Mouse (Mus musculus) MEL (cell line): ENCODE measurements around the gene Mcrip1. TPM values are rescaled to one million over a fixed set of nuclear protein-coding genes. Genes with fewer than 3 reads are reported as not detected.
A peak's percentile ranks its signal among the peaks of the same experiment; 100 is the strongest.

Experiments used
- DNase-seq: peaks from one replicate; pipeline ENCODE4 v3.0.0; 2011; ENCODE audit warnings: low read depth, low spot score
- H3K27ac ChIP-seq: 2 replicates; pipeline ENCODE4 v1.5.1; 2012; ENCODE audit warnings: low read depth, mild to moderate bottlenecking, control low read depth, low read length, moderate library complexity; ENCODE audit not compliant: control insufficient read depth
- H3K27me3 ChIP-seq, 2 experiments: fragments of 150-350 bp in 1 of 2; sonication (generic) in 1 of 2; 2 replicates each; pipeline ENCODE4 v1.6.1; 2012; ENCODE audit warnings: low read length in 2 of 2, mild to moderate bottlenecking in 2 of 2, improper control_type of control experiment in 1 of 2, moderate library complexity in 1 of 2; ENCODE audit not compliant: insufficient read depth in 2 of 2, control insufficient read depth in 1 of 2
- H3K36me3 ChIP-seq, 2 experiments: 2 replicates each; pipeline ENCODE4 v1.6.1; 2012 to 2014; ENCODE audit warnings: low read length in 2 of 2, improper control_type of control experiment in 1 of 2, inconsistent platforms in 1 of 2, mild to moderate bottlenecking in 1 of 2; ENCODE audit not compliant: insufficient read depth in 2 of 2, control insufficient read depth in 1 of 2
- H3K4me1 ChIP-seq, 2 experiments: fragments of 150-350 bp in 1 of 2; sonication (generic) in 1 of 2; 2 replicates each; pipeline ENCODE4 v1.6.1; 2012; ENCODE audit warnings: low read length in 2 of 2, improper control_type of control experiment in 1 of 2, mild to moderate bottlenecking in 1 of 2; ENCODE audit not compliant: insufficient read depth in 2 of 2, control insufficient read depth in 1 of 2
- H3K4me3 ChIP-seq, 2 experiments: fragments of 150-350 bp in 1 of 2; sonication (generic) in 1 of 2; 2 replicates each; pipeline ENCODE4 v1.5.1; 2012; ENCODE audit warnings: low read depth in 2 of 2, low read length in 2 of 2, mild to moderate bottlenecking in 2 of 2, moderate library complexity in 2 of 2, control low read depth in 1 of 2, improper control_type of control experiment in 1 of 2; ENCODE audit not compliant: control insufficient read depth in 1 of 2, insufficient read depth in 1 of 2
- H3K79me2 ChIP-seq: 2 replicates; pipeline ENCODE4 v1.6.1; 2012; ENCODE audit warnings: mild to moderate bottlenecking, low read length, moderate library complexity; ENCODE audit not compliant: control insufficient read depth, poor library complexity, insufficient read depth
- H3K9ac ChIP-seq: 2 replicates; pipeline ENCODE4 v1.6.1; 2012; ENCODE audit warnings: low read depth, mild to moderate bottlenecking, control low read depth, low read length, moderate library complexity; ENCODE audit not compliant: control insufficient read depth, poor library complexity, severe bottlenecking
- H3K9me3 ChIP-seq: fragments of 150-350 bp; sonication (generic); replicated peaks from 2 replicates; pipeline ENCODE4 v1.6.1; 2012; ENCODE audit warnings: mild to moderate bottlenecking, low read length, improper control_type of control experiment, moderate library complexity; ENCODE audit not compliant: insufficient read depth
- CHD1 ChIP-seq: IDR thresholded peaks from 2 replicates; pipeline ENCODE4 v1.6.1; 2012; ENCODE audit warnings: low read depth, mild to moderate bottlenecking, inconsistent platforms, low read length, improper control_type of control experiment
- CTCF ChIP-seq, 3 experiments: IDR thresholded peaks in 2 of 3; conservative IDR thresholded peaks in 1 of 3; 2 replicates each; pipeline ENCODE4 v1.5.1; 2011 to 2012; ENCODE audit warnings: low read length in 3 of 3, low read depth in 2 of 3, mild to moderate bottlenecking in 2 of 3, improper control_type of control experiment in 1 of 3, inconsistent platforms in 1 of 3, mixed read lengths in 1 of 3, moderate library complexity in 1 of 3; ENCODE audit not compliant: control insufficient read depth in 1 of 3, insufficient read depth in 1 of 3, poor library complexity in 1 of 3, severe bottlenecking in 1 of 3
- E2F4 ChIP-seq: IDR thresholded peaks from 2 replicates; pipeline ENCODE4 v1.6.1; 2011; ENCODE audit warnings: low read depth, low read length, improper control_type of control experiment, borderline replicate concordance
- ELF1 ChIP-seq: IDR thresholded peaks from 2 replicates; pipeline ENCODE4 v1.6.1; 2014; ENCODE audit warnings: low read depth, mild to moderate bottlenecking, inconsistent platforms, low read length, improper control_type of control experiment, moderate library complexity
- EP300 ChIP-seq, 2 experiments: IDR thresholded peaks; 2 replicates each; pipeline ENCODE4 v1.6.1; 2011; ENCODE audit warnings: improper control_type of control experiment in 2 of 2, low read length in 2 of 2, low read depth in 1 of 2, mild to moderate bottlenecking in 1 of 2
- ETS1 ChIP-seq: IDR thresholded peaks from 2 replicates; pipeline ENCODE4 v1.6.1; 2012; ENCODE audit warnings: low read depth, mild to moderate bottlenecking, inconsistent platforms, low read length, improper control_type of control experiment, moderate library complexity
- GATA1 ChIP-seq: IDR thresholded peaks from 2 replicates; pipeline ENCODE4 v1.6.1; 2011; ENCODE audit warnings: low read depth, low read length, improper control_type of control experiment
- HCFC1 ChIP-seq: IDR thresholded peaks from 2 replicates; pipeline ENCODE4 v1.6.1; 2012; ENCODE audit warnings: low read depth, mild to moderate bottlenecking, inconsistent platforms, low read length, improper control_type of control experiment, moderate library complexity
- JUND ChIP-seq: IDR thresholded peaks from 2 replicates; pipeline ENCODE4 v1.6.1; 2011; ENCODE audit warnings: low read depth, mild to moderate bottlenecking, improper control_type of control experiment, low read length
- MXI1 ChIP-seq: IDR thresholded peaks from 2 replicates; pipeline ENCODE4 v1.6.1; 2011; ENCODE audit warnings: mild to moderate bottlenecking, low read depth, low read length, improper control_type of control experiment
- MYB ChIP-seq: IDR thresholded peaks from 2 replicates; pipeline ENCODE4 v1.6.1; 2011; ENCODE audit warnings: mild to moderate bottlenecking, low read depth, low read length, improper control_type of control experiment
- MYC ChIP-seq: IDR thresholded peaks from 2 replicates; pipeline ENCODE4 v1.6.1; 2011; ENCODE audit warnings: low read depth, mild to moderate bottlenecking, low read length, improper control_type of control experiment, moderate library complexity
- NELFE ChIP-seq: IDR thresholded peaks from 2 replicates; pipeline ENCODE4 v1.6.1; 2011; ENCODE audit warnings: low read depth, low read length, improper control_type of control experiment
- NRF1 ChIP-seq: IDR thresholded peaks from 2 replicates; pipeline ENCODE4 v1.6.1; 2014; ENCODE audit warnings: low read depth, mild to moderate bottlenecking, inconsistent platforms, low read length, improper control_type of control experiment, moderate library complexity; ENCODE audit not compliant: poor library complexity, insufficient read depth, severe bottlenecking
- POLR2A ChIP-seq, 2 experiments: IDR thresholded peaks; 2 replicates each; pipeline ENCODE4 v1.6.1; 2011 to 2012; ENCODE audit warnings: low read length in 2 of 2, mild to moderate bottlenecking in 2 of 2, control low read depth in 1 of 2, improper control_type of control experiment in 1 of 2, low read depth in 1 of 2, moderate library complexity in 1 of 2; ENCODE audit not compliant: control insufficient read depth in 1 of 2, insufficient read depth in 1 of 2, poor library complexity in 1 of 2
- POLR2AphosphoS2 ChIP-seq: IDR thresholded peaks from 2 replicates; pipeline ENCODE4 v1.6.1; 2011; ENCODE audit warnings: low read length, improper control_type of control experiment
- POLR2AphosphoS5 ChIP-seq: IDR thresholded peaks from 2 replicates; pipeline ENCODE4 v1.6.1; 2012; ENCODE audit warnings: low read depth, borderline replicate concordance, mild to moderate bottlenecking, inconsistent platforms, low read length, moderate library complexity, mixed read lengths
- RCOR1 ChIP-seq: IDR thresholded peaks from 2 replicates; pipeline ENCODE4 v1.6.1; 2012; ENCODE audit warnings: low read depth, mild to moderate bottlenecking, inconsistent platforms, low read length, improper control_type of control experiment
- SIN3A ChIP-seq: IDR thresholded peaks from 2 replicates; pipeline ENCODE4 v1.6.1; 2012; ENCODE audit warnings: low read length, improper control_type of control experiment, inconsistent platforms
- TBP ChIP-seq: IDR thresholded peaks from 2 replicates; pipeline ENCODE4 v1.8.0; 2011; ENCODE audit warnings: low read depth, low read length, improper control_type of control experiment
- TCF12 ChIP-seq: IDR thresholded peaks from 2 replicates; pipeline ENCODE4 v1.6.1; 2014; ENCODE audit warnings: low read depth, mild to moderate bottlenecking, inconsistent platforms, low read length, improper control_type of control experiment, moderate library complexity
- UBTF ChIP-seq: IDR thresholded peaks from 2 replicates; pipeline ENCODE4 v1.6.1; 2012; ENCODE audit warnings: low read depth, mild to moderate bottlenecking, inconsistent platforms, low read length, improper control_type of control experiment, moderate library complexity, borderline replicate concordance; ENCODE audit not compliant: insufficient read depth
- USF1 ChIP-seq: IDR thresholded peaks from 2 replicates; pipeline ENCODE4 v1.6.1; 2014; ENCODE audit warnings: low read depth, mild to moderate bottlenecking, inconsistent platforms, low read length, improper control_type of control experiment, moderate library complexity
- USF2 ChIP-seq, 2 experiments: IDR thresholded peaks; 2 replicates each; pipeline ENCODE4 v1.6.1; 2011 to 2012; ENCODE audit warnings: improper control_type of control experiment in 2 of 2, low read length in 2 of 2, borderline replicate concordance in 1 of 2, inconsistent platforms in 1 of 2, low read depth in 1 of 2, mild to moderate bottlenecking in 1 of 2; ENCODE audit not compliant: insufficient read depth in 1 of 2
- ZC3H11A ChIP-seq: IDR thresholded peaks from 2 replicates; pipeline ENCODE4 v1.6.1; 2012; ENCODE audit warnings: low read depth, mild to moderate bottlenecking, inconsistent platforms, low read length, improper control_type of control experiment
- ZKSCAN1 ChIP-seq: IDR thresholded peaks from 2 replicates; pipeline ENCODE4 v1.6.1; 2012; ENCODE audit warnings: low read depth, mild to moderate bottlenecking, inconsistent platforms, low read length, improper control_type of control experiment, moderate library complexity
- ZMIZ1 ChIP-seq: IDR thresholded peaks from 2 replicates; pipeline ENCODE4 v1.6.1; 2012; ENCODE audit warnings: low read depth, mild to moderate bottlenecking, inconsistent platforms, low read length, improper control_type of control experiment, moderate library complexity
- ZNF384 ChIP-seq: IDR thresholded peaks from 2 replicates; pipeline ENCODE4 v1.6.1; 2012; ENCODE audit warnings: low read depth, mild to moderate bottlenecking, inconsistent platforms, low read length, improper control_type of control experiment
- polyA plus RNA-seq, 2 experiments: library from polyadenylated mRNA; stranded (reverse) in 1 of 2; unstranded in 1 of 2; fragments of >175 nt in 1 of 2; fragments of >200 nt in 1 of 2; gene quantifications; 2 replicates each; pipeline versions ENCODE4 v1.2.1 to v1.2.4; 2012; ENCODE audit warnings: low replicate concordance in 2 of 2, low read depth in 1 of 2; ENCODE audit not compliant: insufficient read length in 2 of 2, insufficient read depth in 1 of 2, missing spikeins in 1 of 2
- total RNA-seq: library from RNA; depleted of rRNA; stranded (reverse); fragments of 300-350 nt; gene quantifications from 2 replicates; pipeline ENCODE4 v1.2.3, GENCODE M21; 2012

The Mcrip1 gene
- total and polyA plus RNA-seq, 3 experiments, result 36.6 to 83.5 TPM; not detected in 1

GRCm38 (mm10) chr11:120574278-120574600 lies 24.7 kb upstream of the Mcrip1 start:
- TF ChIP-seq USF1 (no peak), EP300 (IDR thresholded peaks at IDR 0.05; ENCODE audit: low read depth in 1 of 2, low read length in 2 of 2) (0 out of 4 replicates have a peak, but pooled peaks of 1 of the 2 experiments have one; percentile 8), ZC3H11A (no peak), TCF12 (no peak), CHD1 (no peak), UBTF (no peak), CTCF (IDR thresholded peaks at IDR 0.05 in 2 of 3, conservative IDR thresholded peaks at IDR 0.05 in 1 of 3; ENCODE audit: control insufficient read depth in 1 of 3, insufficient read depth in 1 of 3, low read depth in 2 of 3, low read length in 3 of 3, poor library complexity in 1 of 3, severe bottlenecking in 1 of 3) (no peak), HCFC1 (no peak), POLR2AphosphoS2 (0 out of 2 replicates have a peak, but pooled peaks have one; percentile 5), TBP (0 out of 2 replicates have a peak, but pooled peaks have one; percentile 18), ETS1 (no peak), ZNF384 (no peak; the same call in 1 of the 2 replicates), GATA1 (0 out of 2 replicates have a peak, but pooled peaks have one; percentile 10)
- TF ChIP-seq, all 39 proteins: peak for 4
- peaks cover 43% of the 10 kb centered on the region for H3K79me2 ChIP-seq
- peak; percentile 68 for DNase-seq
- H3K27ac ChIP-seq, result peak overlapping the region; percentile 15
- peak overlapping the region; percentile 92 for H3K9ac ChIP-seq
- H3K27me3 ChIP-seq, result no peaks in the 10 kb centered on the region
- H3K4me3 ChIP-seq, result peak overlapping the region; percentile 79 to 88
- peaks cover 6 to 28% of the 10 kb centered on the region in 2 experiments for H3K36me3 ChIP-seq
- no peaks in the 10 kb centered on the region for H3K9me3 ChIP-seq
- peaks cover 5 to 18% of the 10 kb centered on the region in 2 experiments for H3K4me1 ChIP-seq

- peaks cover 38% of the 10 kb centered on the region for H3K79me2 ChIP-seq
- H3K4me1 ChIP-seq, result peaks cover 5 to 16% of the 10 kb centered on the region in 2 experiments
- no peak for DNase-seq
- H3K9ac ChIP-seq, result peak overlapping the region; percentile 92
- H3K4me3 ChIP-seq, result peak overlapping the region; percentile 79 to 88
- H3K9me3 ChIP-seq, result no peaks in the 10 kb centered on the region
- peak overlapping the region; percentile 84 for H3K27ac ChIP-seq
- no peaks in the 10 kb centered on the region for H3K27me3 ChIP-seq
- peaks cover 5 to 28% of the 10 kb centered on the region in 2 experiments for H3K36me3 ChIP-seq
- TF ChIP-seq EP300 (IDR thresholded peaks at IDR 0.05; ENCODE audit: low read depth in 1 of 2, low read length in 2 of 2), result no peak; a peak in 1 of 4 replicates
- no peak for TF ChIP-seq RCOR1
- TF ChIP-seq ETS1, result 0 out of 2 replicates have a peak, but pooled peaks have one; percentile 14
- TF ChIP-seq SIN3A, result peak; percentile 43
- TF ChIP-seq ELF1, result no peak
- no peak; the same call in 1 of the 2 replicates for TF ChIP-seq MYC
- TF ChIP-seq POLR2AphosphoS5, result no peak
- no peak for TF ChIP-seq NELFE
- no peak for TF ChIP-seq ZKSCAN1
- no peak for TF ChIP-seq POLR2A (IDR thresholded peaks at IDR 0.05; ENCODE audit: control insufficient read depth in 1 of 2, insufficient read depth in 1 of 2, low read depth in 1 of 2, low read length in 2 of 2, poor library complexity in 1 of 2)
- TF ChIP-seq TCF12, result no peak
- no peak; the same call in 1 of the 2 replicates for TF ChIP-seq TBP
- no peak; the same call in 1 of the 2 replicates for TF ChIP-seq ZMIZ1
- no peak for TF ChIP-seq JUND
- TF ChIP-seq ZNF384, result peak; percentile 48; the same call in 1 of the 2 replicates
- peak; percentile 48 for TF ChIP-seq MXI1
- TF ChIP-seq USF2 (IDR thresholded peaks at IDR 0.05; ENCODE audit: borderline replicate concordance in 1 of 2, insufficient read depth in 1 of 2, low read depth in 1 of 2, low read length in 2 of 2), result no peak
- TF ChIP-seq NRF1, result no peak
- TF ChIP-seq E2F4, result no peak
- TF ChIP-seq MYB, result 0 out of 2 replicates have a peak, but pooled peaks have one; percentile 9
- no peak for TF ChIP-seq CTCF (IDR thresholded peaks at IDR 0.05 in 2 of 3, conservative IDR thresholded peaks at IDR 0.05 in 1 of 3; ENCODE audit: control insufficient read depth in 1 of 3, insufficient read depth in 1 of 3, low read depth in 2 of 3, low read length in 3 of 3, poor library complexity in 1 of 3, severe bottlenecking in 1 of 3)
- TF ChIP-seq POLR2AphosphoS2, result no peak; the same call in 1 of the 2 replicates
Measured at GRCm38 (mm10) chr11:120573585-120574277, 24.2 kb upstream of the Mcrip1 start.
